Mouse (Mus musculus) ovary, postnatal 36 days (tissue): Measurements from ENCODE around the gene Eef1g.
"Not testable (repeated sequence)": the region's sequence is repeated elsewhere in the genome, so short reads cannot be mapped to it uniquely, and the experiment has no call there.

ENCODE experiments used
- DNase-seq: peaks from one replicate; pipeline ENCODE4 v3.0.0; 2022; ENCODE audit warnings: low spot score, mixed read lengths

Gene Eef1g

DNA sequence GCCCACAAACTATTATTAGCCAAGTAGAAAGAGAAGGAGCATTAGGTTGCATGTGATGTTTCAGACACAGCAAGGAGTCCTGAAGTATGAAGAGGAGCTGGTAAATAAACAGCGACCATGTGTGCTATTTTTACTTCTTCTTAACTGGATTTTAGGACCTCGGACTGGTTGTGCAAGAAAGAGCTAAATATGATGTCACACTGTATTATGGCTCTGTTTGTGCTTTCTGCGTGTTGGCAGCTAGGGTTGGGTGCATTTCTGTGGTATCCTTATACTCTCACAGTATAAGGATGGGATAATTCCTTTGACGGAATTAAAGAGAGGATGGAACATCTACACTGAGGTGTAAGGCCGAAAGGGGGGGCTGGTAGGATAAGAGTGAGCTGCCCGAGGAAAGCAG lies 21.6 kb upstream of the Eef1g start:
- no peak for DNase-seq

- DNase-seq, result no peak
Observed at GRCm38 (mm10) chr19:8946929-8947328, 19.9 kb upstream of the Eef1g start.

- DNase-seq, result no peak
Observed at GRCm38 (mm10) chr19:8950190-8950589, 16.7 kb upstream of the Eef1g start.

- DNase-seq, result no peak
Observed at GRCm38 (mm10) chr19:8952241-8952640, 14.6 kb upstream of the Eef1g start.

GRCm38 (mm10) chr19:8953135-8954039 lies 13.5 kb upstream of the Eef1g start, which contains the start of gene Tut1:
TSS of gene Tut1 (plus strand) at chr19:8953847.
- peak; percentile 82 for DNase-seq

DNA sequence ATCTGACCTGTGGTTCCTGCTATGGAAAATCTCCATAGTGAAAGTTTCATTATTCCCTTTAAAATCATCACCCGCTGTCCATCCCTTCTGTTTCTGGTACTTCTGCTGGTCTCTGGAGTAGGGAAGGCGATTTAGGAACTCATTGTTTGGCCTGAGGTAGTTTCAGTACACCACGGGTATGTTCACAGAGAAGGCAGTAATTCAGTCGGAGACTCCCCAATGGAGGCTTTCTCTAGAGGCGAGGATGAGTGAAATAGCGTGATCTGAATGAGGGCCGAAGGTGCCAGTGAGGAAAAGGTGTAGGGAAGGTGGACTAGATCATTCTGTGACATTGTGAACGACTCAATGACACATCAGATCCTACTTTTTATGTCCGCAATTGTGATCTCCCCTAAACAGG lies 12.7 kb upstream of the Eef1g start:
- no peak for DNase-seq

DNA sequence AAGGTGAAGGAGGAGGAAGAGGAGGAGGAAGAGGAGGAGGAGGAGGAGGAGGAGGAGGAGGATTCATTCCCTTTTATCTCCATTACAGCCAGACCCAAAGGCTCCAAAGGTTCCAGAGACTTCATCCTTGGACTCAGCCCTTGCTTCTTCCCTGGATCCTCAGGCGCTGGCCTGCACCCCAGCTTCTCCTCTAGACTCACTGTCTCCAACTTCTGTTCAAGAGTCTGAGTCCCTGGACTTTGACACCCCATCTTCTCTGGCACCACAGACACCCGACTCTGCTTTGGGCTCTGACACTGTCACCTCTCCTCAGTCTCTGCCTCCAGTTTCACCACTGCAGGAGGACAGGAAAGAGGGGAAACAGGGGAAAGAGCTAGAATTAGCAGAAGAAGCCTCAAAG lies 4.6 kb upstream of the Eef1g start:
- DNase-seq, result no peak

DNA sequence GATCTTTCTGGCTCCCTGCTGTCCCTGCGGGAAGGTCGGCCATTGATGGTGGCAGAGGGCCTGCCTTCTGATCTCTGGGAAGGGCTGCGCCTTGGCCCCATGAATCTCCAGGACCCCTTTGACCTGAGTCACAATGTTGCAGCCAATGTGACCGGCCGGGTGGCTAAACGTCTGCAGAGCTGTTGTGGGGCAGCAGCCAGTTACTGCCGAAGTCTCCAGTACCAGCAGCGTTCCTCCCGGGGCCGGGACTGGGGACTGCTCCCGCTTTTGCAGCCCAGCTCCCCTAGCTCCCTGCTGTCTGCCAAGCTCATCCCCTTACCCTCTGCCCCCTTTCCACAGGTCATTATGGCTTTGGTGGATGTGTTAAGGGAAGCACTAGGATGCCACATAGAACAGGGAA lies 1.8 kb upstream of the Eef1g start:
- no peak for DNase-seq

GRCm38 (mm10) chr19:8965771-8966170 lies 1.1 kb upstream of the Eef1g start:
- peak; percentile 52 for DNase-seq

- no peak for DNase-seq
Observed at GRCm38 (mm10) chr19:8966198-8966589, 647 bp upstream of the Eef1g start.

DNA sequence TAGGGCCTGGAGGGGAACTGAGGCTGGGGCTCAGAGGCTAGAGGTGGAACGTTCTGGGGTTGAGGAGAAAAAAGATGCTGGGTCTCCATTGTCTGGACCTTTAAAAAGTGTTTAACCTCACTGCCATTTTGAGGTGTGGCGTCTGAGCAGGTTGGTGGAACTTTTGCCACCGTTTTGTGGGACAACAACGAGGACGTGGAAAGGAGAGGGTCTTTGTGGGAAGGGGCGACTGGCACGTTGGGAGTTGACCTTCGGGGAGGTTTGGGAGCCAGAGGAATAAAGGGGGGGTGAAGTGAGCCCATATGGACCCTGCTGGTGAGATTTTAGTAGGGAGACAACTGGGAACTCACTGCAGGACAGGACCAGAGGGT lies 517 bp downstream of the Eef1g start:
- no peak for DNase-seq

DNA sequence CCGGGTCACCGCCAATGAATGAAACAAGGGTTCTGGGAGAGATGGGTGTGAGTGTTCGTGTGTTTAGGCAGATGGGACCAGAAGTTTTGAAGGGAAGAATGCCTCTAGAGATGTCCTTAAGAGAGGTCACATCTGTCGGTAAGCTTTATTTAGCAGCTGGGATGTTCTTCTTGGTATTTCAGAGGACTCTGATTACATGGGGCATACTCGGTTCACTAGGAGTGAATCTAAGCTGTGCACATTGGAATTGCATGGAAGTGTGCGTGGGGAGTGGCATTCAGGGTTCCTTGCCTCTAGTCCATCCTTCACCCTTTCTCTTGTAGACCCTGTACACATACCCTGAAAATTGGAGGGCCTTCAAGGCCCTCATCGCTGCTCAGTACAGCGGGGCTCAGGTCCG lies 1.1 kb downstream of the Eef1g start:
- DNase-seq, result no peak

GRCm38 (mm10) chr19:8972491-8972890 lies 5.7 kb downstream of the Eef1g start:
- not testable (repeated sequence) for DNase-seq

- no peak for DNase-seq
Observed at GRCm38 (mm10) chr19:8974638-8975037, 7.8 kb downstream of the Eef1g start.

DNA sequence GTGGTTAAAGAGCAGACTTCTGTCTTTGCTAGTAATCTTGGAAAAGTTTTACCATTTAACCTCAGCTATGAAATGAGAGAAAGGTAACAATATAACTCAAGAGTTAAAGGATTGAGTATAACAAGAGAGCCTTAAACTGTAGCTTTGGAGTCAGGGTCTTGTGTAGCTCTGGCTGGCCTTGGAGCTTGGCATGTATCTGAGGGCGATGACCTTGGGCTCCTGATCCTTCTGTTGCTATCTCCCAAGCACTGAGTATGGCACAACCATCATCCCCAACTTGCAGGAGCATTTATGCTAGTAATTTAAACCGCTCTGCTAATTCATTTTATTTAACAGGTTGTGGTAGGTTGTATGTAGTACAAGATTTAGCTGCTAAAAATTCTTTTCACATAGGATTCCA lies 8.7 kb downstream of the Eef1g start:
- no peak for DNase-seq

DNA sequence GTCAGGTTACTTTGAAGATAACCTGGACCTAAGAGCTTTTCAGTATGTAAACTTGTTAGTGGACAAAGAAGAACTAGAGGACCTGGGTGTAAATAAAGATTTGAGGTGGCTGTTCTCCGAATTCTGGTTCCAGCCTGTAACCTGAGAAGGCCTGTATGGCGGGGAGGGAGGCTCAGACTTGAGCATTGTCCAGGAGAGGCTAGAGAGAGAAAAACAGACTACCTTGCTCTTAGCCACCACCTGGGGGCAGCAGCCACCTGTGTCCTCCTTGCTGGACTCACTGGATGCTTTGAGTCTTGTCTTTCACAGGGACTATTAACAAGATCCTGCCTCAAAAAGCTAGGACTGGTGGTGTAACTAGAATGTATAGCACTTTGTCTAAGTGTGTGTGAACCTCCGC lies 9.7 kb downstream of the Eef1g start:
- DNase-seq, result peak; percentile 48

DNA sequence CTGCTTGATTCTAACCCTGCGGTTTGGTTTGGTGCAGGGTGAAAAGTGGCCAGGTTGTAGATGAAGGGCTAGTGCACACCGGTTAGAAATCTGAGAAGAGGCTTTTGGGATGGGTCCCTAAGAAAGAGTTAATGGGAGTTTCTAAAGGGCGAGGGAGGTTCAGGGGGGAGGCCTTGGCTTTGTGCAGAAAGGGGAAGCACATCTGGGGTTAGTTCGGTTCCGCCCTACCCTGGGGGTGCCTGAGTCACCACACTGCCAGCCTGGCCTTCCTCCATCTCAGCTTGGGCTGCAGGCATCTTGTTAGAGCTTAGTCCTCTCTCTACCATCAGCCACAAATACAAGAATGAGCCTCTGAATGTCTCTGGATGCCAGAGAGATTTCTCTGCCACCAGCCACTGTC lies 13.9 kb downstream of the Eef1g start:
- DNase-seq, result no peak

DNA sequence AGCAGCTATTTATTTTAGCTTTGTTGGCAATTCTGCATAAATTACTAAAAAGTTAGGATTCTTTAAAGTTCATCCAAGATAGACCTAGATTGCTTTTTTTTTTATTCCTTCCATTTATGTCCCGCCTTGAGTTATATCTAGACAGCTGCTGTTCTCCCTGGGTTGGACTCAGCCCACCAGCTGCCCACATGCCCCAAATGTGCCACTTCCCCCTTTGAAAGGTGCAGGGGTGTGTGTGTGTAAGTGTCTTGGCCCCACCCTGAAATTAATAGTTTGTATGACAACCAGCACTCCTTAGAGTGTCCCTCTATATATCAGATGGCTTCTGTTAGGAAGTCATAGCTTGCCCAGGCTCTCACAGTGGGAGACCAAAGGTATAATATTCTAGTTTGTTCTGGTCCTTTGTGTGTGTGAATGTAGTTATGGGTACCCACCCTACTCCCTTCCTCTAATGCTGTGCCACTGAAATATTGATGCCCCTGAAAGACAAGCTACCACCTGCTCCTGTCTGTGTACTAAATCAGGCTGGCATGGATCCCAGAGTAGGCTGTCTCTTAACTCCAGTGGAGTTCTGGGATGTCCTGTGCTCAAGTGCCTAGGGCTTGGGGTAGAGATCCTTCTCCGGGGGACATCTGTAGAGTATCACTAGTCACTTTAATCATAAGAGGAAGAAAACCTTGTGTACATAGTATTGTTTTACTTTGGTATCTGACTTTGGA lies 14.8 kb downstream of the Eef1g start:
- DNase-seq, result no peak

GRCm38 (mm10) chr19:8982303-8983149 lies 15.7 kb downstream of the Eef1g start:
- no peak for DNase-seq

DNA sequence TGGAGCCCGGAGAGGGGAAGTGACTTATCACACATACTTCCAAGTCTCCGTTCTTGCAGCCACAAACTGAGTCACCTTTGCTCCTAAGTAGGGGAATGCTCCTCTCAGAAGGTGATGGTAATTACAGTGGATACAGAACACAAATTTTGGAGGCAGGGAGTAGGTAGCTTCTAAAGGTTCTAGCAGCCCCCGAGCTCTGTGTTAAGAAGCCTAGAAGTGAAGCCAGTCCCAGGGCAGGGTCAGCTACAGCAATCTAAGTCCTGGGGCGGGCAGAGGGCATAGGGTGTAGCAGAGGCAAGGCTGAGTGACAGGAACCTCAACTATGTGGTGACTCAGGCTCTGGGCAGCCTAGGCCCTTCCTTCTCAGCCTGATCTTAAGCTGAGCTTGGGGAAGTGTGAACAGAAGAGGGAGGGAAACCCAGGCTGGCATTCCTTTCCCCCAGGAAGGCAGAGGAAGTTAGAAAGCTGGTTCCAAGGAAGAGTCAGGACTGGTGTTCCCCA lies 16.4 kb downstream of the Eef1g start:
- DNase-seq, result no peak

- DNase-seq, result peak; percentile 68
Observed at GRCm38 (mm10) chr19:8984255-8984868, 17.5 kb downstream of the Eef1g start.

GRCm38 (mm10) chr19:8985891-8986290 lies 19.1 kb downstream of the Eef1g start:
- no peak for DNase-seq
